Mouse (Mus musculus): ENCODE data around the gene Whamm. TPM values are rescaled to one million over a fixed set of nuclear protein-coding genes. Genes with fewer than 3 reads are reported as not detected.
A peak's percentile ranks its signal among the peaks of the same experiment; 100 is the strongest.

Gene Whamm
- total and polyA plus RNA-seq, 3 experiments, result 5.4 to 13.3 (median 13.3) TPM

DNA sequence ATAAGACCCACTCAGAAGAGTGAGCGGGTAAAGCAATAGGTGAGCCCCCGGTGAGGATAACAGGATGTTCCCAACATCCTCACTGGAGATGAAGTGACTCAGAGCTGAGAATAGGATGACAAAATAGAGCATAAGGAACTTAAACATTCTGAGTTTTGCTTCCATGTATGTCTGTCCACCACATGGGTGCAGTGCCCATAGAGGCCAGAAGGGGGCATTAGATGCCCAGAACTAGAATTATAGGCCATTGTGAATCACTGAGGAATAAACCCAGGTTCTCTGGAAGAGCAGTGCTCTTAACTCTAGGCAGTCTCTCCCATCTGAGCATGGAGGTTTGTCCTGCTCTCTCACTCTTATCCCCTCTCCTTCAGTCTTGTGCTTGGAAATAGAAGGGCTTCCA is 16.7 kb upstream of the Whamm start:
- Histone ChIP-seq H3K9me3 (replicated peaks; ENCODE audit: low read length) (no peaks in the 10 kb centered on the region), H3K9ac (ENCODE audit: insufficient read depth, low read depth) (no peak overlapping the region), H3K4me2 (ENCODE audit: insufficient read depth, low read depth, poor library complexity, severe bottlenecking) (no peak overlapping the region), H3K4me1 (ENCODE audit: control insufficient read depth in 1 of 2, insufficient read depth in 2 of 2) (no peaks in the 10 kb centered on the region), H3K36me3 (replicated peaks in 1 of 2; ENCODE audit: control insufficient read depth in 1 of 2, insufficient read depth in 1 of 2, low read length in 1 of 2) (no peaks in the 10 kb centered on the region), H3K79me2 (replicated peaks; ENCODE audit: control insufficient read depth, extremely low read depth, insufficient read depth, poor library complexity, severe bottlenecking) (no peaks in the 10 kb centered on the region), H3K27ac (ENCODE audit: insufficient read depth, low read depth) (no peak overlapping the region), H3K27me3 (replicated peaks) (no peaks in the 10 kb centered on the region), H3K4me3 (replicated peaks in 1 of 3; ENCODE audit: low read depth in 2 of 3, low read length in 2 of 3, poor library complexity in 1 of 3) (no peak overlapping the region)
- peak; percentile 67 for TF ChIP-seq SMC3 (IDR thresholded peaks at IDR 0.05; ENCODE audit: low read depth, low read length)
- TF ChIP-seq JUND (conservative IDR thresholded peaks at IDR 0.05; ENCODE audit: low read depth, low read length), result no peak
- no peak for TF ChIP-seq MYC (IDR thresholded peaks at IDR 0.05; ENCODE audit: low read depth, low read length)
- TF ChIP-seq UBTF (IDR thresholded peaks at IDR 0.05; ENCODE audit: low read depth, low read length), result no peak
- no peak for TF ChIP-seq ZMIZ1 (IDR thresholded peaks at IDR 0.05; ENCODE audit: low read depth, low read length)
- TF ChIP-seq RAD21 (IDR thresholded peaks at IDR 0.05; ENCODE audit: low read depth, low read length), result peak; percentile 74
- TF ChIP-seq BHLHE40 (IDR thresholded peaks at IDR 0.05; ENCODE audit: low read depth, low read length), result no peak
- no peak for TF ChIP-seq MEF2A (IDR thresholded peaks at IDR 0.05; ENCODE audit: borderline replicate concordance, low read depth, low read length)
- peak; percentile 64 to 74; a peak in 3 of 4 replicates for TF ChIP-seq CTCF (conservative IDR thresholded peaks at IDR 0.05 in 1 of 2, IDR thresholded peaks at IDR 0.05 in 1 of 2; ENCODE audit: low read depth in 2 of 2, low read length in 2 of 2)
- no peak for TF ChIP-seq ZNF384 (IDR thresholded peaks at IDR 0.05; ENCODE audit: low read depth, low read length)
- TF ChIP-seq MAFK (IDR thresholded peaks at IDR 0.05; ENCODE audit: insufficient replicate concordance, low read length), result no peak
- in situ Hi-C loops (cut with MboI; ENCODE audit: low pct_ligation_motif_present, low pct_unique_long_range_greater_than_20kb, low sequenced_read_pairs), result no loop called here
- DNase-seq (ENCODE audit: extremely low read depth), result peak; percentile 52
- dilution Hi-C loops (cut with MboI; ENCODE audit: extremely low pct_ligation_motif_present, extremely low pct_unique_long_range_greater_than_20kb, low sequenced_read_pairs), result no loop called here

DNA sequence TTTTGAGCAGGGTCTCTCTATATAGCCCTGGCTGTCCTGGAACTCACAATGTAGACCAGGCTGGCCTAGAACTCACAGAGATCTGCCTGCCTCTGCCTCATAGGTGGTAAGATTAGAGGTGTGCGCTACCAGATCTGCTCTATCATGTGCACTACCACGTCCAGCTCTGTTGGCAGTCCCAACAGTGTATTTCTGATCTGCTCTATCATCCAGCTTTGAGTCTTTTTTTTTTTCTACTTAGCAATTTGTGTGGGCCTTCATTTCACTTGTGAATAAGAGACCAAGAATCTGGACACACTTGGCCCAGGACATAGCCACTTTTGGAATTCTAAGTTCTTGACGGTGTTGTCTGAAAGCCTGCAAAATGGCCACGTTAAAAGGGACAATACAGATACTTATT is 14.2 kb upstream of the Whamm start:
- H3K27me3 ChIP-seq (replicated peaks), result no peaks in the 10 kb centered on the region
- H3K4me3 ChIP-seq (replicated peaks in 1 of 3; ENCODE audit: low read depth in 2 of 3, low read length in 2 of 3, poor library complexity in 1 of 3), result no peak overlapping the region
- H3K9me3 ChIP-seq (replicated peaks; ENCODE audit: low read length), result no peaks in the 10 kb centered on the region
- no peak overlapping the region for H3K4me2 ChIP-seq (ENCODE audit: insufficient read depth, low read depth, poor library complexity, severe bottlenecking)
- H3K79me2 ChIP-seq (replicated peaks; ENCODE audit: control insufficient read depth, extremely low read depth, insufficient read depth, poor library complexity, severe bottlenecking), result no peaks in the 10 kb centered on the region
- dilution Hi-C loops (cut with MboI; ENCODE audit: extremely low pct_ligation_motif_present, extremely low pct_unique_long_range_greater_than_20kb, low sequenced_read_pairs) (no loop called here), in situ Hi-C loops (cut with MboI; ENCODE audit: low pct_ligation_motif_present, low pct_unique_long_range_greater_than_20kb, low sequenced_read_pairs) (no loop called here)
- no peaks in the 10 kb centered on the region for H3K36me3 ChIP-seq (replicated peaks in 1 of 2; ENCODE audit: control insufficient read depth in 1 of 2, insufficient read depth in 1 of 2, low read length in 1 of 2)
- H3K27ac ChIP-seq (ENCODE audit: insufficient read depth, low read depth), result no peak overlapping the region
- H3K4me1 ChIP-seq (ENCODE audit: control insufficient read depth in 1 of 2, insufficient read depth in 2 of 2), result no peaks in the 10 kb centered on the region
- TF ChIP-seq NRF1 (IDR thresholded peaks at IDR 0.05; ENCODE audit: low read depth, low read length) (no peak), ZNF384 (IDR thresholded peaks at IDR 0.05; ENCODE audit: low read depth, low read length) (no peak), BHLHE40 (IDR thresholded peaks at IDR 0.05; ENCODE audit: low read depth, low read length) (no peak), MAX (IDR thresholded peaks at IDR 0.05; ENCODE audit: low read length) (no peak), TCF12 (IDR thresholded peaks at IDR 0.05; ENCODE audit: low read depth, low read length) (no peak), POLR2AphosphoS2 (IDR thresholded peaks at IDR 0.05; ENCODE audit: low read depth, low read length) (no peak), CHD1 (IDR thresholded peaks at IDR 0.05; ENCODE audit: low read depth, low read length) (no peak), ZC3H11A (IDR thresholded peaks at IDR 0.05; ENCODE audit: low read depth, low read length) (no peak), ZMIZ1 (IDR thresholded peaks at IDR 0.05; ENCODE audit: low read depth, low read length) (no peak), PAX5 (IDR thresholded peaks at IDR 0.05; ENCODE audit: low read length) (no peak), MAFK (IDR thresholded peaks at IDR 0.05; ENCODE audit: insufficient replicate concordance, low read length) (no peak), HCFC1 (IDR thresholded peaks at IDR 0.05; ENCODE audit: low read depth, low read length) (no peak), USF1 (IDR thresholded peaks at IDR 0.05; ENCODE audit: low read depth, low read length) (no peak), MAZ (IDR thresholded peaks at IDR 0.05; ENCODE audit: low read depth, low read length) (no peak), JUND (conservative IDR thresholded peaks at IDR 0.05; ENCODE audit: low read depth, low read length) (no peak), CTCF (conservative IDR thresholded peaks at IDR 0.05 in 1 of 2, IDR thresholded peaks at IDR 0.05 in 1 of 2; ENCODE audit: low read depth in 2 of 2, low read length in 2 of 2) (no peak)
- H3K9ac ChIP-seq (ENCODE audit: insufficient read depth, low read depth), result no peak overlapping the region
- DNase-seq (ENCODE audit: extremely low read depth), result no peak

Data from CH12.LX (cell line).